Mouse (Mus musculus): ENCODE data around the gene Itpk1. TPM values are rescaled to one million over a fixed set of nuclear protein-coding genes. Genes with fewer than 3 reads are reported as not detected.

The Itpk1 gene
- 4.8 and 9.2 TPM in 2 replicates for polyA plus RNA-seq (2015; fragmentation: Nextera tagmentation; extraction: Ambion mirVana)

DNA sequence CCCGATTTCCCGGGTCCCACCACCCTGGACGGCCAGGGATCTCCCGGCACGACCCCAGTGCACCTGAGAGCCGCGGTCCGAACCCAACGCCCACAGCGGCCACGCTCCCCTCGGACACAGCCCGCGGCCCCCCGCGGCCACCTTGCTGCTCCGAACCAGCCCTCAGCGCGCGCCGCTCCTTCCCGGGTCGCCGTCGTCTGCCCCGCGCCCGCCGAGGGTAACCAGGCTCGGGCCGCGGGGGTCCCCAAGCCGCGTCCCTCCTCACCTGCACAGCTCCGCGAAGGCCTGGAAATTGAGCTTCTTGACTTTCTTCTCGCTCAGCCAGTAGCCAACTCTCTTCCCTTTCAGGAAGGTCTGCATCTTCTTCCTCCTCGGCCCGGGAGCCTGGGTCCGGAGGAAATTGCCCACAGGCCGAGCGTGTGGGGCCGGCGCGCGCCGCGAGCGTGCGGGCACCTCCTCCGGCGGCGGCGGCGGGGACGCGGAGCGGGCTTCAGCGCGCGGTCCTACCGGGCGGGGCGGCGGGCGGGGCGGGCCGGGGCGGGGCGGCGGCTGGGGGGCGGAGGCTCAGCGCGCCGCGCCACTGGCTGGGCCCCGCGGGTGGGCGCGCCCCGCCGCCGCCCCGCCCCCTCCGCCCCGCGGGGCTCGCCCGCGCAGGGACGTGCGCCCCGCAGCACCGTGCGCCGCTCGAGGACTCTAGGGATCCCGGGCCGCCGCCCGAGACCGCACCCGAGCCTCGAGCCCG lies at the start of gene Itpk1:
TSS of gene Itpk1 (minus strand) at position 474 of the 742 bp plus-strand sequence.
- H3K36me3 ChIP-seq = no peaks in the 10 kb centered on the region
- ATAC-seq (replicated peaks; ENCODE audit: insufficient number of reproducible peaks, insufficient read depth, low FRiP score, low read depth) = peak; percentile 89
- no peaks in the 10 kb centered on the region for H3K27me3 ChIP-seq
- under 1% methylated on average over 75 of the region's 105 CpGs for WGBS
- H3K4me1 ChIP-seq (replicated peaks) = peaks cover 30% of the 10 kb centered on the region
- no peaks in the 10 kb centered on the region for H3K9me3 ChIP-seq (replicated peaks)
- peak within 1 kb of the TSS; percentile 90 for H3K9ac ChIP-seq
- H3K4me3 ChIP-seq = peak within 1 kb of the TSS; percentile 76
- H3K27ac ChIP-seq = peak within 1 kb of the TSS; percentile 88
- peak within 1 kb of the TSS; percentile 95 for H3K4me2 ChIP-seq

GRCm38 (mm10) chr12:102748256-102748655 lies 43.5 kb upstream of the Itpk1 start:
- H3K9me3 ChIP-seq (replicated peaks) = no peaks in the 10 kb centered on the region
- ATAC-seq (replicated peaks; ENCODE audit: insufficient number of reproducible peaks, insufficient read depth, low FRiP score, low read depth) = no peak

GRCm38 (mm10) chr12:102744839-102745238 lies 40.1 kb upstream of the Itpk1 start:
- peaks cover 21% of the 10 kb centered on the region for H3K4me1 ChIP-seq (replicated peaks)
- peaks cover 14% of the 10 kb centered on the region for H3K36me3 ChIP-seq
- no peaks in the 10 kb centered on the region for H3K9me3 ChIP-seq (replicated peaks)
- H3K9ac ChIP-seq = 0 out of 2 replicates have a peak overlapping the region, but pooled peaks have one; percentile 91
- H3K27ac ChIP-seq = no peak overlapping the region
- ATAC-seq (replicated peaks; ENCODE audit: insufficient number of reproducible peaks, insufficient read depth, low FRiP score, low read depth) = no peak
- WGBS = 50% methylated on average over 6 of the region's 6 CpGs
- H3K27me3 ChIP-seq = no peaks in the 10 kb centered on the region
- peak overlapping the region; percentile 82 for H3K4me2 ChIP-seq
- H3K4me3 ChIP-seq = peak overlapping the region; percentile 93

More at GRCm38 (mm10) chr12:102748256-102748655, 43.5 kb upstream of the Itpk1 start:
- Histone ChIP-seq H3K27ac (no peak overlapping the region), H3K27me3 (no peaks in the 10 kb centered on the region), H3K4me1 (replicated peaks) (peaks cover 12% of the 10 kb centered on the region), H3K4me2 (no peak overlapping the region), H3K9ac (no peak overlapping the region), H3K4me3 (no peak overlapping the region), H3K36me3 (peaks cover 14% of the 10 kb centered on the region)
- 87% methylated on average over 3 of the region's 3 CpGs for WGBS

GRCm38 (mm10) chr12:102743589-102744574 lies 39.2 kb upstream of the Itpk1 start, which contains the start of the genes Moap1 and Tmem251:
TSS of gene Moap1 (minus strand) at chr12:102743661.
TSS of gene Tmem251 (plus strand) at chr12:102743762.
- Histone ChIP-seq H3K9ac (peak within 1 kb of the TSS; percentile 91), H3K9me3 (replicated peaks) (no peaks in the 10 kb centered on the region), H3K27ac (peak within 1 kb of the TSS; percentile 97), H3K4me3 (peak within 1 kb of the TSS; percentile 93), H3K4me1 (replicated peaks) (peaks cover 21% of the 10 kb centered on the region), H3K4me2 (peak within 1 kb of the TSS; percentile 82), H3K36me3 (peaks cover 14% of the 10 kb centered on the region), H3K27me3 (no peaks in the 10 kb centered on the region)
- ATAC-seq (replicated peaks; ENCODE audit: insufficient number of reproducible peaks, insufficient read depth, low FRiP score, low read depth) = peak; percentile 96
- WGBS = under 1% methylated on average over 63 of the region's 63 CpGs

GRCm38 (mm10) chr12:102743036-102743588 lies 38.4 kb upstream of the Itpk1 start:
- under 1% methylated on average over 33 of the region's 33 CpGs for WGBS
- H3K27me3 ChIP-seq = no peaks in the 10 kb centered on the region
- H3K4me2 ChIP-seq = peak overlapping the region; percentile 82
- peaks cover 21% of the 10 kb centered on the region for H3K4me1 ChIP-seq (replicated peaks)
- H3K9me3 ChIP-seq (replicated peaks) = no peaks in the 10 kb centered on the region
- H3K27ac ChIP-seq = peak overlapping the region; percentile 97
- H3K4me3 ChIP-seq = peak overlapping the region; percentile 93
- peak; percentile 20; the same call in 1 of the 2 replicates for ATAC-seq (replicated peaks; ENCODE audit: insufficient number of reproducible peaks, insufficient read depth, low FRiP score, low read depth)
- peak overlapping the region; percentile 91 for H3K9ac ChIP-seq
- peaks cover 14% of the 10 kb centered on the region for H3K36me3 ChIP-seq

DNA sequence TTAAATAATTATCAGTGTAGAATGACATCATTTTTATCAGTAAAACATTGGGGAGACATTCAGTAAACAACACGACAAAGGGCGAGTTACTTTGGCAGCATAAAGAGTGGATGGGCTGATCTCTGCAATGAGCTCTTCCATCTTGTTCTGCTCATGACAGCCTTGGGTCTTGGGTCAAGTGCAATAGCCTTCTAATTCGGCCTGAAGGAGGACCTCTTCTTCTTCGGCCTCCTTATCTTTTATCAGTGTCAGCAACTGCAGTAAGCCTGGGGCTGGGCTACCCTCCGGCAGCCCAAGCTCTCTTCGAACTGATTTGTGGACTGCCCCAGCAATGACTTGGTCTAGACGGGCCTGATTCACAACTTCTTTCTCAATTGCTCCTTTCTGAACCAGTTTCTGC lies 37.3 kb upstream of the Itpk1 start:
- Histone ChIP-seq H3K9ac (no peak overlapping the region), H3K9me3 (replicated peaks) (no peaks in the 10 kb centered on the region), H3K4me1 (replicated peaks) (peaks cover 21% of the 10 kb centered on the region), H3K4me2 (no peak overlapping the region), H3K36me3 (peaks cover 11% of the 10 kb centered on the region), H3K27me3 (no peaks in the 10 kb centered on the region), H3K27ac (no peak overlapping the region), H3K4me3 (no peak overlapping the region)
- ATAC-seq (replicated peaks; ENCODE audit: insufficient number of reproducible peaks, insufficient read depth, low FRiP score, low read depth) = no peak
- whole genome bisulfite sequencing = 57% methylated on average over 7 of the region's 7 CpGs

DNA sequence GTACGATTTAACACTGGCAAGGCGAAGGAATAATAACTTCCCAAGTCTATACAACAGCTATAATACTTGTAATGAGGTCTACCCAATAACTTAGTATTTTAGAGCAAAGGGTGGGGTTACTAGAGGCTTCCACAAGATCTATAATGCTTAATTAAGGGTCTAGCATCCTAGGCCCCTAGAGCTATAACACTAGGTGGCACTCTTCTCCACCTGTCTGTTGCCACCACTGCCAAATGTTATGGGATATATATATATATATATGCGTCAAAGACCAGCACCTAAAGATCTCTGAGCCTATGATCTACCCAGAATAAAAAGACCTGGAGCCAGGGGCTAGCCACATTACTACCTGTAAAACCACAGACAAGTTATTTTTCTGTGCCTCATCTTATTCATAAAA lies 35.6 kb upstream of the Itpk1 start:
- no peak overlapping the region for H3K4me3 ChIP-seq
- H3K27me3 ChIP-seq = no peaks in the 10 kb centered on the region
- no peak overlapping the region for H3K4me2 ChIP-seq
- no peak for ATAC-seq (replicated peaks; ENCODE audit: insufficient number of reproducible peaks, insufficient read depth, low FRiP score, low read depth)
- H3K27ac ChIP-seq = no peak overlapping the region
- H3K9ac ChIP-seq = no peak overlapping the region
- no peaks in the 10 kb centered on the region for H3K36me3 ChIP-seq
- WGBS = 68% methylated on average over 3 of the region's 3 CpGs
- H3K4me1 ChIP-seq (replicated peaks) = peaks cover 19% of the 10 kb centered on the region
- no peaks in the 10 kb centered on the region for H3K9me3 ChIP-seq (replicated peaks)

- Histone ChIP-seq H3K4me2 (no peak overlapping the region), H3K27ac (no peak overlapping the region), H3K4me1 (replicated peaks) (peaks cover 10% of the 10 kb centered on the region), H3K36me3 (no peaks in the 10 kb centered on the region), H3K4me3 (no peak overlapping the region), H3K9me3 (replicated peaks) (no peaks in the 10 kb centered on the region), H3K9ac (no peak overlapping the region), H3K27me3 (no peaks in the 10 kb centered on the region)
- 46% methylated on average over 5 of the region's 5 CpGs for WGBS
- no peak for ATAC-seq (replicated peaks; ENCODE audit: insufficient number of reproducible peaks, insufficient read depth, low FRiP score, low read depth)
Observed at GRCm38 (mm10) chr12:102739096-102739495, 34.4 kb upstream of the Itpk1 start.

GRCm38 (mm10) chr12:102733381-102733780 lies 28.7 kb upstream of the Itpk1 start:
- Histone ChIP-seq H3K36me3 (no peaks in the 10 kb centered on the region), H3K4me3 (no peak overlapping the region), H3K4me1 (replicated peaks) (peaks cover 19% of the 10 kb centered on the region), H3K4me2 (no peak overlapping the region), H3K27ac (no peak overlapping the region), H3K9ac (no peak overlapping the region), H3K27me3 (no peaks in the 10 kb centered on the region), H3K9me3 (replicated peaks) (no peaks in the 10 kb centered on the region)
- no peak for ATAC-seq (replicated peaks; ENCODE audit: insufficient number of reproducible peaks, insufficient read depth, low FRiP score, low read depth)
- WGBS = 10% methylated on average over 5 of the region's 5 CpGs

DNA sequence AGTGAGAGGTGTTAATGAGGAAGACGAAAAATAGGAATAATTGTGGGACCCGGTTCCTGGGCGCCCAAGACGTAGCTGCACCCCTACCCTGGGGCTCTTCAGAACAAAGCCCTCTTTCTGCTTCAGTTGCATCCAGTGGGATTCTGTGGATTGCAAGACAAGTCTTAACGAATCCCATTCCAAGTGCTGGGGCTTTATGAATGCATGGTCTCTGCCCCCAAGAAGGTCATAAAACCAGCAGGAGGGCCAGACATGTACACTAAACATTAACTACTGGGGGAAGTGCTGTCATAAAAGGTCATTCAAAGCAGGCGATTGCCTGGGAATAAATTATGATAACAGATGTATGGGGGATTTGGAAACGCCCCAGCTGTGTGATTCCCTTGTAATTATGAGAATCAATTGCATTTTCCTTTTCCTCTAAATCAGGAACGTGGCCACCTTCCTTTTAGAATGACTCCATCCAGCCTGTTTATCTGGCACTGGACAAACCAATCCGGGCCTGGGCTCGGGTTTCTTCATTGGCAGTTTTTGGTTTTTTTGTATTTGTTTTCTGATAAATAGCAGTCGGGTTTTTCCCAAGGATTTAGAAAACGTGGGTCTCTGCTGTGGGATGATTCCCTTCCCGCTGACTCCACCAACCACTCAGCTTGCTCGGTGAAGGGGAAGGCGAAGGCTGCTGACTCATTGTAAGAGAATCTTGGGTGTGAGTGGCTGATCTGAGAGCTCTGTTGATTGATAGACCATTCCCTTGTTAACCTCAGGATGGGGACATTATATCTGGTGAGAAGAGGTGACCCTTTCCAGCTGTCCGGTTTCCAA lies 26.3 kb upstream of the Itpk1 start:
- WGBS = 37% methylated on average over 16 of the region's 16 CpGs
- H3K36me3 ChIP-seq = no peaks in the 10 kb centered on the region
- H3K4me3 ChIP-seq = no peak overlapping the region
- peaks cover 19% of the 10 kb centered on the region for H3K4me1 ChIP-seq (replicated peaks)
- H3K27ac ChIP-seq = 0 out of 2 replicates have a peak overlapping the region, but pooled peaks have one; percentile 8
- H3K4me2 ChIP-seq = peak overlapping the region; percentile 52
- no peaks in the 10 kb centered on the region for H3K27me3 ChIP-seq
- no peak overlapping the region for H3K9ac ChIP-seq
- H3K9me3 ChIP-seq (replicated peaks) = no peaks in the 10 kb centered on the region
- no peak for ATAC-seq (replicated peaks; ENCODE audit: insufficient number of reproducible peaks, insufficient read depth, low FRiP score, low read depth)
